Comparison of ENCODE assay signal across 8 mouse cellular contexts in genomic region chr11:77791752-77792565, GRCm38 (mm10). TPM values are rescaled to one million over a fixed set of nuclear protein-coding genes. Genes with fewer than 3 reads are reported as not detected.
A peak's percentile ranks its signal among the peaks of the same experiment; 100 is the strongest.
DNase-seq lines count a peak whose midpoint lies in the region; ATAC-seq and TF ChIP-seq lines count a peak whose summit lies in the region.
"Had no signal": no experiment of that assay in that cellular context is flagged by ENCODE, and none has a peak within 500 bp of the region (broad histone marks: within the 10 kb centered on the region; RNA-seq: fewer than 3 reads in every experiment).

No protein-coding gene starts in this region.

- no peaks in the 10 kb centered on the region for H3K27me3 ChIP-seq in embryonic facial prominence, embryonic 15.5 days
- no peaks in the 10 kb centered on the region for H3K27me3 ChIP-seq in hindbrain, postnatal 0 days (ENCODE audit: insufficient read depth, low read length)
- no peaks in the 10 kb centered on the region for H3K27me3 ChIP-seq in liver, embryonic 12.5 days (replicated peaks)

- H3K9ac ChIP-seq in embryonic facial prominence, embryonic 15.5 days: no peak overlapping the region
- H3K9ac ChIP-seq in hindbrain, postnatal 0 days (replicated peaks; ENCODE audit: low read length): no peak overlapping the region
- peak overlapping the region; percentile 67 for H3K9ac ChIP-seq in liver, embryonic 12.5 days

- H3K9me3 ChIP-seq in embryonic facial prominence, embryonic 15.5 days (replicated peaks): no peaks in the 10 kb centered on the region
- no peaks in the 10 kb centered on the region for H3K9me3 ChIP-seq in hindbrain, postnatal 0 days (ENCODE audit: low read length)
- no peaks in the 10 kb centered on the region for H3K9me3 ChIP-seq in liver, embryonic 12.5 days (replicated peaks)

- no peak for TF ChIP-seq CTCF in hindbrain, postnatal 0 days (IDR thresholded peaks at IDR 0.05; ENCODE audit: low read depth)
- TF ChIP-seq CTCF in olfactory bulb, adult 2 months (IDR thresholded peaks at IDR 0.05; ENCODE audit: insufficient read depth, low read depth, low read length): no peak

- no peaks in the 10 kb centered on the region for H3K36me3 ChIP-seq in embryonic facial prominence, embryonic 15.5 days
- no peaks in the 10 kb centered on the region for H3K36me3 ChIP-seq in hindbrain, postnatal 0 days (ENCODE audit: insufficient read depth, low read length)
- peaks cover 8% of the 10 kb centered on the region; the same call in 1 of the 2 replicates for H3K36me3 ChIP-seq in liver, embryonic 12.5 days

- peak overlapping the region; percentile 78 for H3K27ac ChIP-seq in embryonic facial prominence, embryonic 15.5 days (replicated peaks)
- peak overlapping the region; percentile 74 for H3K27ac ChIP-seq in hindbrain, postnatal 0 days
- H3K27ac ChIP-seq in liver, embryonic 12.5 days: peak overlapping the region; percentile 93
- H3K27ac ChIP-seq in olfactory bulb, adult 2 months (ENCODE audit: insufficient read depth, low read depth, low read length): peak overlapping the region; percentile 40

- WGBS in embryonic facial prominence, embryonic 15.5 days: 33% methylated on average over 12 of the region's 12 CpGs
- 42% methylated on average over 12 of the region's 12 CpGs for WGBS in hindbrain, postnatal 0 days
- 22% methylated on average over 12 of the region's 12 CpGs for WGBS in liver, embryonic 12.5 days (ENCODE audit: insufficient replicate concordance)
- WGBS in olfactory bulb, adult 2 months: 23% methylated on average over 12 of the region's 12 CpGs

- H3K4me1 ChIP-seq in embryonic facial prominence, embryonic 15.5 days: peaks cover 33% of the 10 kb centered on the region
- peaks cover 15% of the 10 kb centered on the region for H3K4me1 ChIP-seq in hindbrain, postnatal 0 days (ENCODE audit: insufficient read depth, low read length)
- peaks cover 70% of the 10 kb centered on the region for H3K4me1 ChIP-seq in liver, embryonic 12.5 days
- peaks cover 30% of the 10 kb centered on the region for H3K4me1 ChIP-seq in olfactory bulb, adult 2 months (ENCODE audit: control insufficient read depth, insufficient read depth, low read length)

- no peak overlapping the region for H3K4me3 ChIP-seq in embryonic facial prominence, embryonic 15.5 days (replicated peaks)
- no peak overlapping the region for H3K4me3 ChIP-seq in hindbrain, postnatal 0 days (ENCODE audit: low read length)
- peak overlapping the region; percentile 16 for H3K4me3 ChIP-seq in liver, embryonic 12.5 days
- no peak overlapping the region for H3K4me3 ChIP-seq in olfactory bulb, adult 2 months (ENCODE audit: insufficient read depth, low read depth, low read length)

- ATAC-seq in embryonic facial prominence, embryonic 15.5 days (ENCODE audit: insufficient number of reproducible peaks, low FRiP score, low TSS enrichment, low read depth): no peak
- no peak for ATAC-seq in hindbrain, postnatal 0 days
- peak; percentile 75 for ATAC-seq in liver, embryonic 12.5 days

- no peak for TF ChIP-seq POLR2A in olfactory bulb, adult 2 months (IDR thresholded peaks at IDR 0.05; ENCODE audit: insufficient read depth, low read depth, low read length)

- H3K4me2 ChIP-seq in embryonic facial prominence, embryonic 15.5 days (replicated peaks): 0 out of 2 replicates have a peak overlapping the region, but pooled peaks have one; percentile 15
- H3K4me2 ChIP-seq in hindbrain, postnatal 0 days (ENCODE audit: low read depth, low read length): no peak overlapping the region
- peak overlapping the region; percentile 75 for H3K4me2 ChIP-seq in liver, embryonic 12.5 days

- DNase-seq in 416B (ENCODE audit: low read depth): peak; percentile 97
- DNase-seq in CD8-positive naive resting alpha-beta T cell, adult 2 months (ENCODE audit: low read depth in 2 of 2, low spot score in 2 of 2): peak; percentile 65 to 79
- DNase-seq in hindbrain, postnatal 0 days (ENCODE audit: low spot score): peak; percentile 47
- no peak for DNase-seq in frontal cortex, postnatal 10 days (ENCODE audit: low spot score in 2 of 2)

RNA-seq across cellular contexts. Expression of gene Gm10277, which starts 4.4 kb away (rescaled TPM):
- 1.3 and 1.4 TPM in 2 replicates for polyA plus RNA-seq in embryonic facial prominence, embryonic 15.5 days (2015; fragmentation: Nextera tagmentation; extraction: Ambion mirVana)
- total RNA-seq in hindbrain, postnatal 0 days (2014; rRNA removed): not detected in 2 replicates
- 0.69 and 0.91 TPM in 2 replicates for polyA plus RNA-seq in hindbrain, postnatal 0 days (2015; fragmentation: Nextera tagmentation; extraction: Ambion mirVana)
- 1.2 and 1.6 TPM in 2 replicates for polyA plus RNA-seq in liver, embryonic 12.5 days (2016; fragmentation: Nextera tagmentation; extraction: Ambion mirVana)
- polyA plus RNA-seq in olfactory bulb, adult 2 months (2012; ENCODE audit: insufficient read depth, insufficient read length, low replicate concordance, missing spikeins): not detected in 2 replicates
- total RNA-seq: gastrocnemius, postnatal 4 days had no signal

RNA-seq across cellular contexts. Expression of gene Myo18a, which starts 28.9 kb away (rescaled TPM):
- polyA plus RNA-seq in embryonic facial prominence, embryonic 15.5 days (2015; fragmentation: Nextera tagmentation; extraction: Ambion mirVana): 56.3 and 58.9 TPM in 2 replicates
- 64.6 and 68.8 TPM in 2 replicates for total RNA-seq in hindbrain, postnatal 0 days (2014; rRNA removed)
- 28.2 and 29.8 TPM in 2 replicates for polyA plus RNA-seq in hindbrain, postnatal 0 days (2015; fragmentation: Nextera tagmentation; extraction: Ambion mirVana)
- polyA plus RNA-seq in liver, embryonic 12.5 days (2016; fragmentation: Nextera tagmentation; extraction: Ambion mirVana): 28.8 and 30.3 TPM in 2 replicates
- polyA plus RNA-seq in olfactory bulb, adult 2 months (2012; ENCODE audit: insufficient read depth, insufficient read length, low replicate concordance, missing spikeins): 284 TPM in 1 of 2 replicates, not detected in the other

Comparison
In these comparisons a context has a peak if more than half of its experiments do, and no peak if none do; other contexts are left out.
1. DNase-seq: peak in 416B (single experiment), CD8-positive naive resting alpha-beta T cell, adult 2 months (2 of 2) and hindbrain, postnatal 0 days (single experiment); none in frontal cortex, postnatal 10 days (0 of 2).
2. H3K27ac ChIP-seq: peak in every context shown above with its lines; median percentile 93 in liver, embryonic 12.5 days; 78 in embryonic facial prominence, embryonic 15.5 days; 74 in hindbrain, postnatal 0 days; 40 in olfactory bulb, adult 2 months.